Comparison of ENCODE assay signal across 8 mouse cellular contexts in the genomic region with DNA sequence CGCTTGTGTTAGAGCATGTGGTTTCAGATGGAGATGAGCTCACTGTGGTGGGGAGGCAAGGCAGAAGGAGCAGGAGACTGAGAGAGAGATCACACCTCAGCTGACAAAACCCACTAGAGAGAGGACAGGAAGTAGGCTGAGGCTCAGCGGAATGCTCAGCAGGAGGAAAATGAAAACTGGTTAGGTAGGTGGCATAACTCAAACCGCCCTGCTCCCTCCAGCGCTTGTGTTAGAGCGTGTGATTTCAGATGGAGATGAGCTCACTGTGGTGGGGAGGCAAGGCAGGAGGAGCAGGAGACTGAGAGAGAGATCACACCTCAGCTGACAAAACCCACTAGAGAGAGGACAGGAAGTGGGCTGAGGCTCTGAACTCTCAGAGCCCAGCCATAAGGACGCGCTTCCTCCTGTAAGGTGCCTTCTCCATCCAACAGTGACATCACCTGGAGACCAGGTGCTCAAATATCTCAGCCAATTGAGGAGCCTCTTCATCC. TPM values are rescaled to one million over a fixed set of nuclear protein-coding genes. Genes with fewer than 3 reads are reported as not detected.
DNase-seq lines count a peak whose midpoint lies in the region; ATAC-seq and TF ChIP-seq lines count a peak whose summit lies in the region.
"Not testable (repeated sequence)": the region's sequence is repeated elsewhere in the genome, so short reads cannot be mapped to it uniquely, and the experiment has no call there.

No protein-coding gene starts in this region.

- H3K4me3 ChIP-seq in liver, postnatal 0 days (ENCODE audit: low read depth, low read length), result not testable (repeated sequence)

- DNase-seq in B cell, adult 2 months, result peak; percentile 65 to 72
- peak; percentile 0 for DNase-seq in NIH3T3 (ENCODE audit: low read depth)
- not testable (repeated sequence) for DNase-seq in liver, postnatal 0 days
- peak; percentile 86 to 88 for DNase-seq in natural killer cell, adult 2 months (ENCODE audit: low spot score in 2 of 2)
- DNase-seq in spleen, postnatal 36 days (ENCODE audit: low spot score in 2 of 2), result peak; percentile 60 to 63
- peak; percentile 57 to 63 for DNase-seq in thymus, postnatal 10 days (ENCODE audit: low spot score in 2 of 2)

- H3K36me3 ChIP-seq in liver, postnatal 0 days (replicated peaks; ENCODE audit: insufficient read depth, low read length), result not testable (repeated sequence)

- WGBS in liver, postnatal 0 days (ENCODE audit: insufficient replicate concordance), result 42% methylated on average over 7 of the region's 7 CpGs

- not testable (repeated sequence) for TF ChIP-seq EP300 in liver, postnatal 0 days (IDR thresholded peaks at IDR 0.05; ENCODE audit: low read depth)

- H3K27me3 ChIP-seq in liver, postnatal 0 days (ENCODE audit: insufficient read depth, low read length), result not testable (repeated sequence)

- not testable (repeated sequence) for H3K9ac ChIP-seq in liver, postnatal 0 days (replicated peaks)

- ATAC-seq in common myeloid progenitor, adult 5-6 weeks (replicated peaks; ENCODE audit: low read depth, poor library complexity, severe bottlenecking), result peak; percentile 26
- ATAC-seq in hematopoietic stem cell, adult 5-6 weeks (replicated peaks in 1 of 2; ENCODE audit: insufficient read depth in 1 of 2, low FRiP score in 2 of 2, low TSS enrichment in 1 of 2, low read depth in 1 of 2, poor library complexity in 2 of 2, severe bottlenecking in 2 of 2), result peak; percentile 27 to 34
- not testable (repeated sequence) for ATAC-seq in liver, postnatal 0 days

- H3K4me2 ChIP-seq in liver, postnatal 0 days (ENCODE audit: low read depth, low read length), result not testable (repeated sequence)

- TF ChIP-seq CTCF in liver, postnatal 0 days (IDR thresholded peaks at IDR 0.05; ENCODE audit: low read depth), result not testable (repeated sequence)

- 0 out of 2 replicates have a peak overlapping the region, but pooled peaks have one; percentile 29 for H3K27ac ChIP-seq in liver, postnatal 0 days (ENCODE audit: low read depth)

- H3K9me3 ChIP-seq in liver, postnatal 0 days (ENCODE audit: low read length), result not testable (repeated sequence)

- H3K4me1 ChIP-seq in liver, postnatal 0 days (ENCODE audit: insufficient read depth), result peaks cover 17% of the 10 kb centered on the region

RNA-seq across cellular contexts. Expression of a gene that starts 2.2 kb away (rescaled TPM):
- total RNA-seq in common myeloid progenitor, adult 5-6 weeks (2017), result 56.5 TPM in 2 replicates
- 43.3 and 48.6 TPM in 2 replicates for total RNA-seq in hematopoietic stem cell, adult 5-6 weeks (2017)
- polyA plus RNA-seq in liver, postnatal 0 days (2015; fragmentation: Nextera tagmentation; extraction: Ambion mirVana), result 27.2 and 32.2 TPM in 2 replicates

RNA-seq across cellular contexts. Expression of a gene that starts 17.6 kb away (rescaled TPM):
- total RNA-seq in common myeloid progenitor, adult 5-6 weeks (2017), result 0.78 and 1.0 TPM in 2 replicates
- 0.30 and 0.50 TPM in 2 replicates for total RNA-seq in hematopoietic stem cell, adult 5-6 weeks (2017)
- 2.0 TPM in 2 replicates for polyA plus RNA-seq in liver, postnatal 0 days (2015; fragmentation: Nextera tagmentation; extraction: Ambion mirVana)

RNA-seq across cellular contexts. Expression of a gene that starts 27.1 kb away (rescaled TPM):
- 9.7 and 16.4 TPM in 2 replicates for total RNA-seq in common myeloid progenitor, adult 5-6 weeks (2017)
- total RNA-seq in hematopoietic stem cell, adult 5-6 weeks (2017), result 8.7 and 18.4 TPM in 2 replicates
- polyA plus RNA-seq in liver, postnatal 0 days (2015; fragmentation: Nextera tagmentation; extraction: Ambion mirVana), result 1.9 and 2.6 TPM in 2 replicates

RNA-seq across cellular contexts. Expression of a gene that starts 32.7 kb away (rescaled TPM):
- total RNA-seq in common myeloid progenitor, adult 5-6 weeks (2017), result 29.7 and 36.7 TPM in 2 replicates
- total RNA-seq in hematopoietic stem cell, adult 5-6 weeks (2017), result 56.2 and 56.8 TPM in 2 replicates
- polyA plus RNA-seq in liver, postnatal 0 days (2015; fragmentation: Nextera tagmentation; extraction: Ambion mirVana), result 8.8 and 8.9 TPM in 2 replicates

RNA-seq across cellular contexts. Expression of a gene that starts 41.9 kb away (rescaled TPM):
- 159 TPM in 2 replicates for total RNA-seq in common myeloid progenitor, adult 5-6 weeks (2017)
- total RNA-seq in hematopoietic stem cell, adult 5-6 weeks (2017), result 157 and 201 TPM in 2 replicates
- polyA plus RNA-seq in liver, postnatal 0 days (2015; fragmentation: Nextera tagmentation; extraction: Ambion mirVana), result 78.8 and 81.4 TPM in 2 replicates
